Mouse (Mus musculus) right cerebral cortex, postnatal 25 days (tissue): ENCODE measurements around the gene Rasal2.

Source experiments
- DNase-seq: peaks from one replicate; pipeline ENCODE4 v3.0.0; 2022

Rasal2 gene

GRCm38 (mm10) chr1:157412454-157413369 is at the start of gene Rasal2:
Rasal2 (minus strand) TSS chr1:157412595.
- peak; percentile 94 for DNase-seq

GRCm38 (mm10) chr1:157461276-157461675 is 48.9 kb upstream of the Rasal2 start:
- DNase-seq, result no peak

GRCm38 (mm10) chr1:157459904-157460303 is 47.5 kb upstream of the Rasal2 start:
- DNase-seq, result no peak

GRCm38 (mm10) chr1:157458421-157459208 is 46.2 kb upstream of the Rasal2 start, which contains the start of gene Cryzl2:
Cryzl2 (plus strand) TSS chr1:157458577.
- DNase-seq, result no peak

GRCm38 (mm10) chr1:157457789-157458188 is 45.4 kb upstream of the Rasal2 start:
- DNase-seq, result no peak

GRCm38 (mm10) chr1:157454876-157455275 is 42.5 kb upstream of the Rasal2 start:
- no peak for DNase-seq

- no peak for DNase-seq
These were observed 40.6 kb upstream of the Rasal2 start for GRCm38 (mm10) chr1:157452759-157453549.

- no peak for DNase-seq
These were observed 39.9 kb upstream of the Rasal2 start for GRCm38 (mm10) chr1:157452284-157452683.

- DNase-seq, result no peak
These were observed 37.7 kb upstream of the Rasal2 start for GRCm38 (mm10) chr1:157449981-157450636.

GRCm38 (mm10) chr1:157449532-157449931 is 37.1 kb upstream of the Rasal2 start:
- no peak for DNase-seq

GRCm38 (mm10) chr1:157448805-157449188 is 36.4 kb upstream of the Rasal2 start:
- no peak for DNase-seq

GRCm38 (mm10) chr1:157448164-157448804 is 35.9 kb upstream of the Rasal2 start:
- DNase-seq, result no peak

GRCm38 (mm10) chr1:157447142-157447541 is 34.7 kb upstream of the Rasal2 start:
- DNase-seq, result no peak

GRCm38 (mm10) chr1:157446325-157446724 is 33.9 kb upstream of the Rasal2 start:
- peak; percentile 68 for DNase-seq

GRCm38 (mm10) chr1:157445398-157445910 is 33.1 kb upstream of the Rasal2 start:
- no peak for DNase-seq

GRCm38 (mm10) chr1:157444632-157445300 is 32.4 kb upstream of the Rasal2 start:
- no peak for DNase-seq

GRCm38 (mm10) chr1:157443723-157444561 is 31.5 kb upstream of the Rasal2 start:
- DNase-seq, result peak; percentile 25

GRCm38 (mm10) chr1:157443026-157443722 is 30.8 kb upstream of the Rasal2 start:
- peak; percentile 46 for DNase-seq

- DNase-seq, result no peak
These were observed 27.7 kb upstream of the Rasal2 start for GRCm38 (mm10) chr1:157439973-157440641.
